9 mouse cellular contexts compared by ENCODE assay signal in the genomic region with DNA sequence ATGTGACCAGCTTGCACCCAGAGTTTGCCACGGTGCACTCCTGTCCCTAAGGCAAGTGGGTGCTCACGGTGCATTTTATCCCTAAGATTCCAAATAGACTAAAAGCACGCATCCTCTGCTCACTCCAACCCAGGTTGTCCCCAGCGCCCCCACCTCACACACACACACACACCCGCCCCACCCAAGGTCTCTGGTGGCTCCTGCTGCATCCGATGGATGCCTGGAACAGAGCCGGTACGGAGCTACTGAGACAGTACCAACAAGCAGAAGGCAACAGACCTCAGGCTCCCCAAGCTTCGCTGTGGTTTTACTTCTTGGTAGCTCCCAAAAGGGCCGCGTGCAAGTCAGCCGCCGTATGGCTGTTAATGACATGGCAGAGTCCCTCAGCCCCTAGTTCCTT. TPM values are rescaled to one million over a fixed set of nuclear protein-coding genes. Genes with fewer than 3 reads are reported as not detected.
DNase-seq lines count a peak whose midpoint lies in the region; ATAC-seq and TF ChIP-seq lines count a peak whose summit lies in the region.
"Had no signal": no experiment of that assay in that cellular context is flagged by ENCODE, and none has a peak within 500 bp of the region (broad histone marks: within the 10 kb centered on the region; RNA-seq: fewer than 3 reads in every experiment).

No protein-coding gene starts in this region.

- H3K36me3 ChIP-seq in lung, embryonic 14.5 days (ENCODE audit: insufficient read depth), result peaks cover 22% of the 10 kb centered on the region
- peaks cover 19% of the 10 kb centered on the region for H3K36me3 ChIP-seq in limb, embryonic 15.5 days

- no peaks in the 10 kb centered on the region for H3K9me3 ChIP-seq in lung, embryonic 14.5 days (ENCODE audit: low read depth, low read length)
- no peaks in the 10 kb centered on the region for H3K9me3 ChIP-seq in limb, embryonic 15.5 days

- WGBS in lung, embryonic 14.5 days, result 9% methylated on average over 13 of the region's 13 CpGs
- 13% methylated on average over 13 of the region's 13 CpGs for WGBS in limb, embryonic 15.5 days
- WGBS in olfactory bulb, adult 2 months, result 26% methylated on average over 13 of the region's 13 CpGs

- peak overlapping the region; percentile 62 for H3K4me2 ChIP-seq in lung, embryonic 14.5 days
- peak overlapping the region; percentile 36 for H3K4me2 ChIP-seq in limb, embryonic 15.5 days

- peak; percentile 45 for DNase-seq in lung, embryonic 14.5 days
- DNase-seq in lung, postnatal 4 days, result no peak
- no peak for DNase-seq in cerebellum, adult 9-10 months
- no peak for DNase-seq in lung, postnatal 36 days
- no peak for DNase-seq in frontal cortex, adult 2 months (ENCODE audit: extremely low spot score in 1 of 2, low spot score in 1 of 2)
- DNase-seq: cerebellum, adult 8-10 months had no signal

- peaks cover 7% of the 10 kb centered on the region; the same call in 1 of the 2 replicates for H3K27me3 ChIP-seq in lung, embryonic 14.5 days (ENCODE audit: insufficient read depth, low read length)
- H3K27me3 ChIP-seq in limb, embryonic 15.5 days, result peaks cover 6% of the 10 kb centered on the region

- no peak for TF ChIP-seq CTCF in lung, embryonic 14.5 days (IDR thresholded peaks at IDR 0.05; ENCODE audit: low read depth)
- TF ChIP-seq CTCF in olfactory bulb, adult 2 months (IDR thresholded peaks at IDR 0.05; ENCODE audit: insufficient read depth, low read depth, low read length), result no peak

- peak; percentile 15; the same call in 1 of the 2 replicates for ATAC-seq in lung, embryonic 14.5 days (ENCODE audit: insufficient read depth)
- ATAC-seq in granulocyte monocyte progenitor cell, adult 5-6 weeks (replicated peaks; ENCODE audit: poor library complexity, severe bottlenecking), result peak; percentile 12; the same call in 1 of the 2 replicates
- ATAC-seq in limb, embryonic 15.5 days (ENCODE audit: insufficient number of reproducible peaks, low FRiP score, low TSS enrichment, low read depth), result no peak

- H3K4me3 ChIP-seq in lung, embryonic 14.5 days (ENCODE audit: low read depth, low read length), result peak overlapping the region; percentile 29
- H3K4me3 ChIP-seq in limb, embryonic 15.5 days, result no peak overlapping the region; the same call in 1 of the 2 replicates
- H3K4me3 ChIP-seq in olfactory bulb, adult 2 months (ENCODE audit: insufficient read depth, low read depth, low read length), result peak overlapping the region; percentile 23

- TF ChIP-seq POLR2A in olfactory bulb, adult 2 months (IDR thresholded peaks at IDR 0.05; ENCODE audit: insufficient read depth, low read depth, low read length), result no peak

- 0 out of 2 replicates have a peak, but pooled peaks cover 5% of the 10 kb centered on the region for H3K4me1 ChIP-seq in lung, embryonic 14.5 days (ENCODE audit: insufficient read depth)
- peaks cover 14% of the 10 kb centered on the region for H3K4me1 ChIP-seq in limb, embryonic 15.5 days
- peaks cover 20% of the 10 kb centered on the region for H3K4me1 ChIP-seq in olfactory bulb, adult 2 months (ENCODE audit: control insufficient read depth, insufficient read depth, low read length)

- H3K9ac ChIP-seq in lung, embryonic 14.5 days, result peak overlapping the region; percentile 30; the same call in 1 of the 2 replicates
- no peak overlapping the region for H3K9ac ChIP-seq in limb, embryonic 15.5 days

- H3K27ac ChIP-seq in lung, embryonic 14.5 days (ENCODE audit: low read depth), result no peak overlapping the region
- no peak overlapping the region for H3K27ac ChIP-seq in limb, embryonic 15.5 days
- no peak overlapping the region for H3K27ac ChIP-seq in olfactory bulb, adult 2 months (ENCODE audit: insufficient read depth, low read depth, low read length)

RNA-seq across cellular contexts. Expression of gene Hapln3, which starts 0.4 kb away (rescaled TPM):
- polyA plus RNA-seq in lung, embryonic 14.5 days (2014; fragmentation: Nextera tagmentation; extraction: Ambion mirVana), result 2.9 and 3.7 TPM in 2 replicates
- not detected in 2 replicates for total RNA-seq in granulocyte monocyte progenitor cell, adult 5-6 weeks (2014; fragmentation: Nextera tagmentation)
- total RNA-seq in granulocyte monocyte progenitor cell, adult 5-6 weeks (2017), result not detected in 2 replicates
- polyA plus RNA-seq in limb, embryonic 15.5 days (2015; fragmentation: Nextera tagmentation; extraction: Ambion mirVana), result 1.2 and 1.8 TPM in 2 replicates
- polyA plus RNA-seq in olfactory bulb, adult 2 months (2012; ENCODE audit: insufficient read depth, insufficient read length, low replicate concordance, missing spikeins), result not detected in 2 replicates
- polyA plus RNA-seq in frontal cortex, adult 2 months (2012; rRNA removed), result 4.2 and 4.5 TPM in 2 replicates

RNA-seq across cellular contexts. Expression of gene Mfge8, which starts 18.5 kb away (rescaled TPM):
- polyA plus RNA-seq in lung, embryonic 14.5 days (2014; fragmentation: Nextera tagmentation; extraction: Ambion mirVana), result 318 and 324 TPM in 2 replicates
- total RNA-seq in granulocyte monocyte progenitor cell, adult 5-6 weeks (2014; fragmentation: Nextera tagmentation), result 10.8 and 19.2 TPM in 2 replicates
- 10.5 and 12.3 TPM in 2 replicates for total RNA-seq in granulocyte monocyte progenitor cell, adult 5-6 weeks (2017)
- 198 and 204 TPM in 2 replicates for polyA plus RNA-seq in limb, embryonic 15.5 days (2015; fragmentation: Nextera tagmentation; extraction: Ambion mirVana)
- polyA plus RNA-seq in olfactory bulb, adult 2 months (2012; ENCODE audit: insufficient read depth, insufficient read length, low replicate concordance, missing spikeins), result not detected in 2 replicates
- 273 and 340 TPM in 2 replicates for polyA plus RNA-seq in frontal cortex, adult 2 months (2012; rRNA removed)
